Mouse (Mus musculus): Measurements from ENCODE around the gene Lrrc10b. TPM values are rescaled to one million over a fixed set of nuclear protein-coding genes. Genes with fewer than 3 reads are reported as not detected.

The Lrrc10b gene
- polyA plus RNA-seq, 1 experiment from 2014 or later, result 1.4 TPM

DNA sequence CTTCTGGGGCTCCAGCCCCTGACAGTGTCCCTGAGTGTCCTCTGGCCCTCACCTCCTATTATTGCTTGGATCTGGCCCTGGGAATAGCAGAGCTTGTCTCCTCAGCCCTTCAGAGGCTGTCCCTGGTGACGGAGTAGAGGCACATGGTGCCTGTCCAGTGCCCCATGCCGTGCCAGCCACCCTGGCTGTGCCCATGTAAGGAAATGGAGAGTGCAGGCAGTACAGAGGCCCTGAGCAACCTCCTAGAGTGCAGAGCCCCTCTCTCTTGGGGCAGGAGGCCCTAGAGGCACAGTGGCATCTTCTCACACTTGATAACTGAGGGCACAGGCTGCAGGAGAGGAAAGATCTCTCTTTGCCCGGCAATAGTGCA lies 1.9 kb downstream of the Lrrc10b start:
- WGBS, result 73% methylated on average over 3 of the region's 3 CpGs
- peaks cover 62% of the 10 kb centered on the region for H3K27me3 ChIP-seq (replicated peaks; ENCODE audit: control insufficient read depth, insufficient read depth, low read length)

DNA sequence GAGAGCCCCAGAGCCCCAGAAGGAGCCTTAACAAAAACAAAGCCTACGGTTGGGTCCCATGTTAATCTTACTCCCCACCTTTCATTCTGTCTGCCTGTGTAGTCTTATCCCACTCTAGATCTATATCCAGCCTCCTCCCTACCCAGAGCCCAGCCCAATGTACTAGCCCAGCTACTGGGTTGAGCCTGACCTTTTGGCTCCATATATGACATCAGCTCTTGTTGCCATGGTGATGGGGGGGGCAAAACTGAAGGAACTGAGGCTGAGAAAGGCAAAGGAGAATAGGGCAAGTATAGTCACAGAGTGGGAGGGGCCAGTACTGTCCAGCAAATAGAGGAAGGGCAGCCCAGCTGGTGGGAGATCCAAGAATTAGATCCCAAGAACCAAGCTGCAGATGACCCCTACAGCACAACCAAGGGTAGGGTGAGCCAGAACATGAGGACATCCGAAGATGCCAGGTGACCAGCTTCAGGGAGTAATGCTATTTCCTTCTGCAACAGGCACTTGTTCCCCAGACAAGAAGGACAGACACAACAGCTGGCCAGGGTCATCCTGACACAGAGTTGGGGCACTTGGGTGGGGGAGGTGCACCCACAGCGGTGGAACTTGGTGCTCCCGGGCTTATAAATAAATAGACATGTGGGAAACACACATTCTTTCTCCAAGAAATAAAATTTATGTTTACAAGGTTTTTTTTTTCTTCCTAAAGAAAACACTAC lies 2.4 kb downstream of the Lrrc10b start:
- no peak overlapping the region for H3K4me2 ChIP-seq (ENCODE audit: low read depth, low read length)
- H3K27me3 ChIP-seq (replicated peaks; ENCODE audit: control insufficient read depth, insufficient read depth, low read length), result peaks cover 58% of the 10 kb centered on the region
- no peaks in the 10 kb centered on the region for H3K36me3 ChIP-seq (ENCODE audit: control insufficient read depth, insufficient read depth, low read length)
- no peak overlapping the region for H3K4me3 ChIP-seq (ENCODE audit: low read depth, low read length)
- 66% methylated on average over 4 of the region's 4 CpGs for WGBS
- ATAC-seq (ENCODE audit: low read depth) (no peak), DNase-seq (ENCODE audit: low spot score) (no peak)
- no peaks in the 10 kb centered on the region for H3K9me3 ChIP-seq (ENCODE audit: control insufficient read depth, low read length)
- H3K27ac ChIP-seq (replicated peaks; ENCODE audit: low read depth, low read length), result no peak overlapping the region
- peaks cover 5% of the 10 kb centered on the region for H3K4me1 ChIP-seq (ENCODE audit: control insufficient read depth, insufficient read depth, low read length)
- no peak overlapping the region for H3K9ac ChIP-seq (ENCODE audit: low read depth, low read length)

More for the DNA sequence above, 1.9 kb downstream of the Lrrc10b start:
- DNase-seq (ENCODE audit: low spot score), result no peak
- Histone ChIP-seq H3K4me1 (ENCODE audit: control insufficient read depth, insufficient read depth, low read length) (peaks cover 5% of the 10 kb centered on the region), H3K4me3 (ENCODE audit: low read depth, low read length) (no peak overlapping the region), H3K9ac (ENCODE audit: low read depth, low read length) (no peak overlapping the region), H3K27ac (replicated peaks; ENCODE audit: low read depth, low read length) (no peak overlapping the region), H3K4me2 (ENCODE audit: low read depth, low read length) (no peak overlapping the region), H3K36me3 (ENCODE audit: control insufficient read depth, insufficient read depth, low read length) (no peaks in the 10 kb centered on the region), H3K9me3 (ENCODE audit: control insufficient read depth, low read length) (no peaks in the 10 kb centered on the region)
- no peak for ATAC-seq (ENCODE audit: low read depth)

DNA sequence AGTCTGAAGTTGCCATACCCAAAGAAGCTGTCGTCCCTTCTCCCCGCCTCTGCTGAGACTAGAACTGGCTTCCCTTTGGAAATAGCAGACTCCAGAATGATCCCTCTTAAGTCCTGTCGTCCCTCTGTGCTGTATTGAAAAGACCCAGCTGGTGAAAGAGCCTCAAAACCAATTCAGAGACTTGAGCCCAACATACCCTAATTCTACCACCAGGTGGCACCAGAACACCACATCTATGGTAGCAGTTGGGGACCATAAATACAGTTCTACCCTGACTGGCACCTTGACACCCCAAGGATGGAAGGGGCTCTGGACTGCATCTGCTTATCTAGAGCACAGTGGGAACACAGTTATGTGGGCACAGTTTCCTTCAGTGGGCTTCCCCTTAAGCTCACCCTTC lies 7.6 kb downstream of the Lrrc10b start:
- peak; percentile 65 for ATAC-seq (ENCODE audit: low read depth)
- Histone ChIP-seq H3K4me1 (ENCODE audit: control insufficient read depth, insufficient read depth, low read length) (no peaks in the 10 kb centered on the region), H3K4me3 (ENCODE audit: low read depth, low read length) (no peak overlapping the region), H3K27me3 (replicated peaks; ENCODE audit: control insufficient read depth, insufficient read depth, low read length) (peaks cover 8% of the 10 kb centered on the region), H3K9me3 (ENCODE audit: control insufficient read depth, low read length) (no peaks in the 10 kb centered on the region), H3K27ac (replicated peaks; ENCODE audit: low read depth, low read length) (no peak overlapping the region), H3K4me2 (ENCODE audit: low read depth, low read length) (no peak overlapping the region), H3K36me3 (ENCODE audit: control insufficient read depth, insufficient read depth, low read length) (no peaks in the 10 kb centered on the region), H3K9ac (ENCODE audit: low read depth, low read length) (no peak overlapping the region)
- WGBS, result 15% methylated on average over 3 of the region's 3 CpGs
- DNase-seq (ENCODE audit: low spot score), result peak; percentile 85

DNA sequence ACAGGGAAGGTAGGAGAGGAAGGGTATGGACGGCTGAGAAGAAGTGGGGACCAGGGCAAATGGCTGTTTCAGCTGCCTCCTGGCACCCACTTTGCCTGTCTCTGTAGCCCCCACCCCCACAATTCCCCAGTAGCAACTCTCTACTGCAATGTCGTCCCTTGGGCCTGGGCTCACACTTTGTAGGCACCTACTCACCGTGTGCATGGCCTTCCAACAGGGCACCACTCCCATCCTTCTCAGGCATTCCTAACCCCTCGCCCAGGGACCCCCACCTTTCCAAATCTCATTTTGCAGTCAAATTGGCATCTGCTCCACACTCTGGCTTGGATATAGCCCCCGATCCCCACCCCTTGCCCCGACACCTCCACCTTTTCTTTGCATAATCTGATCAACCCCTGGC lies 8.1 kb downstream of the Lrrc10b start:
- WGBS, result 60% methylated on average over 5 of the region's 6 CpGs
- no peak overlapping the region for H3K27ac ChIP-seq (replicated peaks; ENCODE audit: low read depth, low read length)
- peaks cover 5% of the 10 kb centered on the region; the same call in 1 of the 2 replicates for H3K27me3 ChIP-seq (replicated peaks; ENCODE audit: control insufficient read depth, insufficient read depth, low read length)
- no peaks in the 10 kb centered on the region for H3K4me1 ChIP-seq (ENCODE audit: control insufficient read depth, insufficient read depth, low read length)
- ATAC-seq (ENCODE audit: low read depth) (0 out of 2 replicates have a peak, but pooled peaks have one; percentile 19), DNase-seq (ENCODE audit: low spot score) (no peak)
- H3K36me3 ChIP-seq (ENCODE audit: control insufficient read depth, insufficient read depth, low read length), result no peaks in the 10 kb centered on the region
- H3K4me2 ChIP-seq (ENCODE audit: low read depth, low read length), result no peak overlapping the region
- no peaks in the 10 kb centered on the region for H3K9me3 ChIP-seq (ENCODE audit: control insufficient read depth, low read length)
- H3K9ac ChIP-seq (ENCODE audit: low read depth, low read length), result no peak overlapping the region
- no peak overlapping the region for H3K4me3 ChIP-seq (ENCODE audit: low read depth, low read length)

DNA sequence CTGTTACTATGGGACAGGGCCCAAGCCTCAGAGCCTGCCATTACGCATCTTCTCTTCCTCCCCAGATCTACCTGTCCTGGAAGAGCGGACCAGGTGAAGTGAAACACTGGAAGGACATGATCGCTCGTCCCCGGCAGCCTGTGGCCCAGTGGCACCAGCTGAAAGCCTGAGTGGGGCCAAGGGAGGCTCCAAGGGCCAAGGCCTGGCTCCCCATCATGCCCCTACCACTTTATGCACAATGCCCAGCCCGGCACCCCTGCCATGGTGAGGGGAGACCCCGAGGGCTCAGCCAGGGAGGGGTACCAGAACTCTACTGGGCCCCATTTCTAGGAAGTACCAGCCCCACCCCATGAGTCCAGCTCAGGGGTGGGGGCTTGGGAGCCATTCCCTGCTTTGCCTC lies 9.0 kb downstream of the Lrrc10b start:
- Histone ChIP-seq H3K9ac (ENCODE audit: low read depth, low read length) (no peak overlapping the region), H3K27me3 (replicated peaks; ENCODE audit: control insufficient read depth, insufficient read depth, low read length) (peaks cover 5% of the 10 kb centered on the region; the same call in 1 of the 2 replicates), H3K4me2 (ENCODE audit: low read depth, low read length) (no peak overlapping the region), H3K27ac (replicated peaks; ENCODE audit: low read depth, low read length) (no peak overlapping the region), H3K36me3 (ENCODE audit: control insufficient read depth, insufficient read depth, low read length) (no peaks in the 10 kb centered on the region), H3K4me1 (ENCODE audit: control insufficient read depth, insufficient read depth, low read length) (no peaks in the 10 kb centered on the region), H3K4me3 (ENCODE audit: low read depth, low read length) (no peak overlapping the region), H3K9me3 (ENCODE audit: control insufficient read depth, low read length) (no peaks in the 10 kb centered on the region)
- DNase-seq (ENCODE audit: low spot score), result no peak
- WGBS, result 98% methylated on average over 7 of the region's 7 CpGs
- no peak for ATAC-seq (ENCODE audit: low read depth)

DNA sequence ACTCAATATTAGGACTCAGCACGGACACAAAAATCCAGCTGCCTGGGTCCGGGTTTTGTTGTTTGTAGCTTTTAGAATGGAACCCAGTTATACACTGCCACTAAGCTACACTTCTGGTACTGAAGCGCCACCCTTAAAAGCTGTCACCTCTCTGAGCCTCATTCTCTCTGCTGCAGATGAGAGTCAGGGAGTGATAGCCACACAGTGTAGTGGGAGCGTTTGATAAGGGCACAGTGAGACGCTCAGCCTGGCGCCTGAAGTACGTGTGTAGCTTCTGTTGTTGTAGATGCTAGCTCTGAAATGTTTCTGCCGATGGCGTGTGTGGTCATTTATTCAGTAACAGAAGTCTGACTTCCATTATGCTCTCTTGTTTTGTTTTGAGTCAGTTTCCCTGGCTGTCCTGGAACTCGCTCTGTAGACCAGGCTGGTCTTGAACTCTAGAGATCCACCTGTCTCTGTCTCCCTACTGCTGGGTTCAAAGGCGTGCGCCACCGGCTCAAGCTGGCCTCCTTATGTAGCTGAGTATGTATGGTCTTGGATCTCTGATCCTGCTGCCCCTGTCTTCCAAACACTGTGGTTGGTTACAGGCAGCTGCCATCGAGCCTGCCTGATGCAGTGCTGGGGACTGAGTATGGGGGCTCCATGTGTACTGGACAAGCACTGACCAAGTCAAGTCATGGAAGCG lies 12.4 kb downstream of the Lrrc10b start:
- Histone ChIP-seq H3K27ac (replicated peaks; ENCODE audit: low read depth, low read length) (no peak overlapping the region), H3K9me3 (ENCODE audit: control insufficient read depth, low read length) (no peaks in the 10 kb centered on the region), H3K4me2 (ENCODE audit: low read depth, low read length) (no peak overlapping the region), H3K36me3 (ENCODE audit: control insufficient read depth, insufficient read depth, low read length) (no peaks in the 10 kb centered on the region), H3K9ac (ENCODE audit: low read depth, low read length) (no peak overlapping the region), H3K4me3 (ENCODE audit: low read depth, low read length) (no peak overlapping the region), H3K4me1 (ENCODE audit: control insufficient read depth, insufficient read depth, low read length) (no peaks in the 10 kb centered on the region), H3K27me3 (replicated peaks; ENCODE audit: control insufficient read depth, insufficient read depth, low read length) (no peaks in the 10 kb centered on the region)
- ATAC-seq (ENCODE audit: low read depth) (no peak), DNase-seq (ENCODE audit: low spot score) (no peak)
- WGBS, result 87% methylated on average over 15 of the region's 15 CpGs

DNA sequence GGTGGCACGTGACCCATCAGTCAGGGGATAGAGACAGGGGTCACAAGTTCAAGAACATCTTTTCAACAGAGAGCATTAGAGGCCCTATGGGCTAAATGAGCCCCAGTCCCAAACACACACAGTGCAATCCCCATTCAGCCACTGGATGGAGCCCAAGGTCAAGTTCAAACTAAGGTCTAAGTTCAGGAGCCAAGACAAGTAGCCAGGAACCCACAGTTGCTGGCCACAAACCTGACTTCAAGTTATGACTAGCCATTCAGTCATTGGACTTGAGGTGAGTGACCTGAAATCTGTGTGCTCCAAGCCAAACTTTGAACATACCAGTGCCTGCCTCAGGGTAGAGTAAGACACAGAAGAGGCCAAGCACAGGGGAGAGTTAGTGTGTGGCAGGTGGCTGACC lies 19.8 kb downstream of the Lrrc10b start:
- DNase-seq (ENCODE audit: low spot score) (no peak), ATAC-seq (ENCODE audit: low read depth) (no peak)
- Histone ChIP-seq H3K4me1 (ENCODE audit: control insufficient read depth, insufficient read depth, low read length) (no peaks in the 10 kb centered on the region), H3K4me3 (ENCODE audit: low read depth, low read length) (no peak overlapping the region), H3K27me3 (replicated peaks; ENCODE audit: control insufficient read depth, insufficient read depth, low read length) (no peaks in the 10 kb centered on the region), H3K36me3 (ENCODE audit: control insufficient read depth, insufficient read depth, low read length) (no peaks in the 10 kb centered on the region), H3K27ac (replicated peaks; ENCODE audit: low read depth, low read length) (no peak overlapping the region), H3K9me3 (ENCODE audit: control insufficient read depth, low read length) (no peaks in the 10 kb centered on the region), H3K9ac (ENCODE audit: low read depth, low read length) (no peak overlapping the region), H3K4me2 (ENCODE audit: low read depth, low read length) (no peak overlapping the region)
- WGBS, result 63% methylated on average over 1 of the region's 1 CpGs

DNA sequence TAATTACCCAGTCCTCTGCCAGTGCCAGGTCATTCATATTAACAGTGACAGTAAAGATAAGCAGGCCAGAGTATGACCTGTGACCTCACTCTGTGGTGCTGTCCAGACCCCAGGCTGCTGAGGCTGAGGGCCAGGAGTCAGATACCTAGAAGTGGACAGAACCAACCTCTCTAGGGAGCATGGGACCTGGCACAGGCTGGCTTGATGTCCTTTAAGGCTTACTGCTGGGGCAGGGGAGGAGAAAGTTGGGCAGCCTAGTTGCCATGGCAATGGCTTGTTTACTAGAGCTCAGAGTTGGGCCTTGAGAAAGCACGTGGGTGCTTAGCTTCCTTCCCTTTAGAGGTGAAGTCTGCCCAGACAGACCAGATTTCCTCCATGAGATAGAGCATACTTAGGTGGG lies 20.5 kb downstream of the Lrrc10b start:
- H3K36me3 ChIP-seq (ENCODE audit: control insufficient read depth, insufficient read depth, low read length), result no peaks in the 10 kb centered on the region
- H3K4me1 ChIP-seq (ENCODE audit: control insufficient read depth, insufficient read depth, low read length), result no peaks in the 10 kb centered on the region
- ATAC-seq (ENCODE audit: low read depth) (0 out of 2 replicates have a peak, but pooled peaks have one; percentile 5), DNase-seq (ENCODE audit: low spot score) (no peak)
- H3K27ac ChIP-seq (replicated peaks; ENCODE audit: low read depth, low read length), result no peak overlapping the region
- no peaks in the 10 kb centered on the region for H3K9me3 ChIP-seq (ENCODE audit: control insufficient read depth, low read length)
- no peak overlapping the region for H3K4me3 ChIP-seq (ENCODE audit: low read depth, low read length)
- 40% methylated on average over 1 of the region's 1 CpGs for WGBS
- H3K9ac ChIP-seq (ENCODE audit: low read depth, low read length), result no peak overlapping the region
- no peak overlapping the region for H3K4me2 ChIP-seq (ENCODE audit: low read depth, low read length)
- no peaks in the 10 kb centered on the region for H3K27me3 ChIP-seq (replicated peaks; ENCODE audit: control insufficient read depth, insufficient read depth, low read length)

DNA sequence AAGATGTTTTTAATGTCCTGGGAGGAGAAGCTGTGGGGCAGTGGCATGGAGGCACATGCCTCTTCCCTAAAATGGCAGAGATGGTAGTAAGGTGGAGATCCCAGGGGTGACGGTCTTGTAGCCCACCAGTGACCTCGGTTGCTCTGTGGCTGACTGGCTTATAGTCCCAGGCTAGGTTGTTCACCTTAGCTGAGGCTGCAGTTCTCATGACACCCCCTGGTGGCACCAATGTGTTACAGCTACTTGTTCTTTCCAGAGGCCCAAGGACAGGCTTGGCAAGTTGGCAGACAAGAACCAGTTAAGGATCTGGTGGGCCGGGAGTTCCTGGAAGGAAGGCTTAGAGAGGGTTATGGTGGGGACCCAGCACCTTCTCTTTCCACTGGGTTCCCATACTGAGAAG lies 21.4 kb downstream of the Lrrc10b start:
- WGBS, result 32% methylated on average over 3 of the region's 3 CpGs

More for the DNA sequence above, 21.4 kb downstream of the Lrrc10b start:
- H3K9ac ChIP-seq (ENCODE audit: low read depth, low read length), result no peak overlapping the region
- no peak overlapping the region for H3K27ac ChIP-seq (replicated peaks; ENCODE audit: low read depth, low read length)
- H3K27me3 ChIP-seq (replicated peaks; ENCODE audit: control insufficient read depth, insufficient read depth, low read length), result no peaks in the 10 kb centered on the region
- H3K9me3 ChIP-seq (ENCODE audit: control insufficient read depth, low read length), result no peaks in the 10 kb centered on the region
- no peak overlapping the region for H3K4me3 ChIP-seq (ENCODE audit: low read depth, low read length)
- H3K4me2 ChIP-seq (ENCODE audit: low read depth, low read length), result no peak overlapping the region
- peak; percentile 71 for DNase-seq (ENCODE audit: low spot score)
- 0 out of 2 replicates have a peak, but pooled peaks have one; percentile 23 for ATAC-seq (ENCODE audit: low read depth)
- H3K36me3 ChIP-seq (ENCODE audit: control insufficient read depth, insufficient read depth, low read length), result no peaks in the 10 kb centered on the region
- H3K4me1 ChIP-seq (ENCODE audit: control insufficient read depth, insufficient read depth, low read length), result no peaks in the 10 kb centered on the region

Data from embryonic facial prominence, embryonic 14.5 days (tissue).